26 mouse cellular contexts compared by ENCODE assay signal in the genomic region with DNA sequence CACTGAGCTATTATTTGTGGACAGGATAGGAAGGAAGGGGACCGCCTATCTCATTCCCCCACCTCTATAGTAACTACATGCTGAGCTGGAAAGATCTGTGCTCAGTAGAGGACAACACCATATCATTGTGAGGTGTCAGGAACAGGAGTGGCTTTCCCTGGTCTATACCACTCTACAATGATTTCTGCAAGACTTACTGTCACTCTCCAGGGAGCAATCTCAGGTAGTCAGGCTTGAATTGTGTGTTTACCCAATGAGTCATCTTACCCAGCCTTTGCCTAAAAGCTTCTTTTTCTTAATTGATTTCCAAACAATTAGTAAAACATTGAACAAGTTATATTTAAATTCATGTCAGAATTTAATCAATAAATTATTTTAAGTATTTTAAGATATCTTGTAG.
"Had no signal": no experiment of that assay in that cellular context is flagged by ENCODE, and none has a peak within 500 bp of the region (broad histone marks: within the 10 kb centered on the region; RNA-seq: fewer than 3 reads in every experiment).

No protein-coding gene starts in this region.

- DNase-seq: gastrocnemius, postnatal 14 days; gastrocnemius, postnatal 36 days; heart, adult 2 months; heart, postnatal 14 days; heart, postnatal 36 days; kidney, adult 18-20 months; kidney, adult 8-10 months; kidney, postnatal 25 days; kidney, postnatal 4 days; liver, embryonic 13.5 days; liver, postnatal 0 days; lung, adult 2 months had no signal

- H3K27ac ChIP-seq: heart, adult 2 months; heart, embryonic 13.5 days; heart, embryonic 15.5 days; hindbrain, embryonic 13.5 days; hindbrain, embryonic 15.5 days; kidney, embryonic 15.5 days; kidney, postnatal 0 days; layer of hippocampus, adult 2 months; left cerebral cortex, adult 2 months; limb, embryonic 10.5 days; limb, embryonic 12.5 days; liver, embryonic 13.5 days; liver, embryonic 15.5 days had no signal

- H3K36me3 ChIP-seq: heart, embryonic 13.5 days; heart, embryonic 15.5 days; hindbrain, embryonic 13.5 days; hindbrain, embryonic 15.5 days; kidney, embryonic 15.5 days; limb, embryonic 10.5 days; limb, embryonic 12.5 days; liver, embryonic 13.5 days; liver, embryonic 15.5 days had no signal

- H3K4me1 ChIP-seq: heart, embryonic 13.5 days; heart, embryonic 15.5 days; hindbrain, embryonic 13.5 days; hindbrain, embryonic 15.5 days; kidney, embryonic 15.5 days; limb, embryonic 10.5 days; limb, embryonic 12.5 days; liver, embryonic 13.5 days; liver, embryonic 15.5 days had no signal

- H3K9ac ChIP-seq: heart, embryonic 13.5 days; heart, embryonic 15.5 days; hindbrain, embryonic 13.5 days; hindbrain, embryonic 15.5 days; kidney, embryonic 15.5 days; limb, embryonic 12.5 days; liver, embryonic 13.5 days; liver, embryonic 15.5 days; liver, postnatal 0 days had no signal

- H3K27me3 ChIP-seq: heart, embryonic 13.5 days; heart, embryonic 15.5 days; hindbrain, embryonic 13.5 days; hindbrain, embryonic 15.5 days; kidney, embryonic 15.5 days; limb, embryonic 12.5 days; liver, embryonic 13.5 days; liver, embryonic 15.5 days had no signal

- H3K4me2 ChIP-seq: heart, embryonic 11.5 days; heart, embryonic 13.5 days; heart, embryonic 15.5 days; hindbrain, embryonic 13.5 days; hindbrain, embryonic 15.5 days; kidney, embryonic 15.5 days; limb, embryonic 12.5 days; liver, embryonic 11.5 days; liver, embryonic 13.5 days; liver, embryonic 15.5 days had no signal

- ATAC-seq: inflammation-experienced regulatory T-cells, adult 6 months; liver, postnatal 0 days had no signal

- H3K9me3 ChIP-seq: heart, embryonic 13.5 days; heart, embryonic 15.5 days; hindbrain, embryonic 13.5 days; hindbrain, embryonic 15.5 days; kidney, embryonic 15.5 days; limb, embryonic 10.5 days; limb, embryonic 12.5 days; liver, embryonic 13.5 days; liver, embryonic 15.5 days had no signal

- H3K4me3 ChIP-seq: heart, adult 2 months; heart, embryonic 13.5 days; heart, embryonic 15.5 days; hindbrain, embryonic 13.5 days; hindbrain, embryonic 15.5 days; kidney, embryonic 15.5 days; layer of hippocampus, adult 2 months; left cerebral cortex, adult 2 months; limb, embryonic 10.5 days; limb, embryonic 12.5 days; liver, embryonic 13.5 days; liver, embryonic 15.5 days had no signal
